ENCODE assay signal across 12 mouse cellular contexts in genomic region chr1:167240361-167240760, GRCm38 (mm10). TPM values are rescaled to one million over a fixed set of nuclear protein-coding genes. Genes with fewer than 3 reads are reported as not detected.
DNase-seq lines count a peak whose midpoint lies in the region; ATAC-seq lines count a peak whose summit lies in the region.
"Had no signal": no experiment of that assay in that cellular context is flagged by ENCODE, and none has a peak within 500 bp of the region (broad histone marks: within the 10 kb centered on the region; RNA-seq: fewer than 3 reads in every experiment).

No protein-coding gene starts in this region.

- peaks cover 3% of the 10 kb centered on the region; the same call in 1 of the 2 replicates for H3K36me3 ChIP-seq in midbrain, embryonic 11.5 days (ENCODE audit: control insufficient read depth, insufficient read depth, low read length)
- 0 out of 2 replicates have a peak, but pooled peaks cover 2% of the 10 kb centered on the region for H3K36me3 ChIP-seq in midbrain, embryonic 16.5 days (ENCODE audit: control insufficient read depth, insufficient read depth, low read length)
- peaks cover 11% of the 10 kb centered on the region for H3K36me3 ChIP-seq in hindbrain, embryonic 13.5 days
- H3K36me3 ChIP-seq in kidney, embryonic 14.5 days (ENCODE audit: control insufficient read depth, insufficient read depth, low read length): peaks cover 10% of the 10 kb centered on the region

- peak; percentile 47; the same call in 1 of the 2 replicates for ATAC-seq in midbrain, embryonic 11.5 days (ENCODE audit: low FRiP score)
- no peak for ATAC-seq in midbrain, embryonic 16.5 days
- ATAC-seq in hindbrain, embryonic 13.5 days (ENCODE audit: low FRiP score): no peak
- no peak for ATAC-seq in kidney, embryonic 14.5 days (ENCODE audit: low FRiP score, low TSS enrichment)
- ATAC-seq: lung, postnatal 0 days had no signal

- no peak overlapping the region for H3K4me3 ChIP-seq in midbrain, embryonic 11.5 days (ENCODE audit: low read depth, low read length)
- no peak overlapping the region for H3K4me3 ChIP-seq in midbrain, embryonic 16.5 days (ENCODE audit: low read depth, low read length)
- H3K4me3 ChIP-seq in hindbrain, embryonic 13.5 days: no peak overlapping the region
- no peak overlapping the region for H3K4me3 ChIP-seq in kidney, embryonic 14.5 days (ENCODE audit: low read length)
- H3K4me3 ChIP-seq: limb, embryonic 13.5 days had no signal

- WGBS in midbrain, embryonic 11.5 days: 16% methylated on average over 5 of the region's 5 CpGs
- WGBS in midbrain, embryonic 16.5 days: 29% methylated on average over 5 of the region's 5 CpGs
- WGBS in hindbrain, embryonic 13.5 days: 20% methylated on average over 5 of the region's 5 CpGs
- 34% methylated on average over 5 of the region's 5 CpGs for WGBS in kidney, embryonic 14.5 days

- H3K27ac ChIP-seq in midbrain, embryonic 11.5 days (ENCODE audit: low read depth, low read length): no peak overlapping the region; the same call in 1 of the 2 replicates
- H3K27ac ChIP-seq in midbrain, embryonic 16.5 days (ENCODE audit: low read length): no peak overlapping the region
- peak overlapping the region; percentile 23; the same call in 1 of the 2 replicates for H3K27ac ChIP-seq in hindbrain, embryonic 13.5 days
- no peak overlapping the region for H3K27ac ChIP-seq in kidney, embryonic 14.5 days (ENCODE audit: low read depth, low read length)
- H3K27ac ChIP-seq: limb, embryonic 13.5 days had no signal

- no peaks in the 10 kb centered on the region for H3K9me3 ChIP-seq in midbrain, embryonic 11.5 days (ENCODE audit: control insufficient read depth, low read length)
- H3K9me3 ChIP-seq in midbrain, embryonic 16.5 days (replicated peaks; ENCODE audit: control insufficient read depth, low read length, poor library complexity, severe bottlenecking): no peaks in the 10 kb centered on the region
- no peaks in the 10 kb centered on the region for H3K9me3 ChIP-seq in hindbrain, embryonic 13.5 days
- H3K9me3 ChIP-seq in kidney, embryonic 14.5 days (ENCODE audit: control insufficient read depth, low read length): no peaks in the 10 kb centered on the region
- H3K9me3 ChIP-seq: G1E; limb, embryonic 13.5 days had no signal

- H3K9ac ChIP-seq in midbrain, embryonic 11.5 days (ENCODE audit: low read length): no peak overlapping the region
- H3K9ac ChIP-seq in midbrain, embryonic 16.5 days (ENCODE audit: low read depth, low read length): no peak overlapping the region
- H3K9ac ChIP-seq in hindbrain, embryonic 13.5 days: no peak overlapping the region
- H3K9ac ChIP-seq in kidney, embryonic 14.5 days (ENCODE audit: low read depth, low read length): no peak overlapping the region
- H3K9ac ChIP-seq: limb, embryonic 13.5 days had no signal

- H3K4me1 ChIP-seq in midbrain, embryonic 11.5 days (ENCODE audit: control insufficient read depth, insufficient read depth, low read length): peaks cover 34% of the 10 kb centered on the region
- peaks cover 16% of the 10 kb centered on the region for H3K4me1 ChIP-seq in midbrain, embryonic 16.5 days (ENCODE audit: control insufficient read depth, insufficient read depth, low read length)
- peaks cover 61% of the 10 kb centered on the region for H3K4me1 ChIP-seq in hindbrain, embryonic 13.5 days (replicated peaks)
- H3K4me1 ChIP-seq in kidney, embryonic 14.5 days (ENCODE audit: control insufficient read depth, insufficient read depth, low read length): peaks cover 41% of the 10 kb centered on the region

- no peak overlapping the region for H3K4me2 ChIP-seq in midbrain, embryonic 11.5 days
- H3K4me2 ChIP-seq in midbrain, embryonic 16.5 days (ENCODE audit: low read length): no peak overlapping the region
- H3K4me2 ChIP-seq in hindbrain, embryonic 13.5 days: no peak overlapping the region
- H3K4me2 ChIP-seq in kidney, embryonic 14.5 days (replicated peaks; ENCODE audit: low read depth, low read length): no peak overlapping the region
- H3K4me2 ChIP-seq: limb, embryonic 13.5 days had no signal

- no peak for DNase-seq in midbrain, embryonic 11.5 days (ENCODE audit: low spot score, missing footprints)
- peak; percentile 91 for DNase-seq in embryo, embryonic 10 days (ENCODE audit: low spot score)
- DNase-seq in frontal cortex, postnatal 36 days (ENCODE audit: low spot score in 2 of 2): no peak
- DNase-seq in spleen, postnatal 10 days (ENCODE audit: low spot score in 2 of 2): no peak
- DNase-seq: kidney, postnatal 14 days; thymus, postnatal 25 days had no signal

- no peaks in the 10 kb centered on the region for H3K27me3 ChIP-seq in midbrain, embryonic 11.5 days (ENCODE audit: control insufficient read depth, insufficient read depth, low read length)
- H3K27me3 ChIP-seq in midbrain, embryonic 16.5 days (ENCODE audit: control insufficient read depth, insufficient read depth, low read depth, low read length): no peaks in the 10 kb centered on the region
- H3K27me3 ChIP-seq in hindbrain, embryonic 13.5 days: no peaks in the 10 kb centered on the region
- no peaks in the 10 kb centered on the region for H3K27me3 ChIP-seq in kidney, embryonic 14.5 days (ENCODE audit: control insufficient read depth, insufficient read depth, low read length)
- H3K27me3 ChIP-seq: limb, embryonic 13.5 days had no signal

RNA-seq across cellular contexts. Expression of gene Uck2, which starts 44.8 kb away (rescaled TPM):
- polyA plus RNA-seq in midbrain, embryonic 11.5 days (2014; fragmentation: Nextera tagmentation; extraction: Ambion mirVana): 110 and 113 TPM in 2 replicates
- 48.9 and 52.3 TPM in 2 replicates for polyA plus RNA-seq in midbrain, embryonic 16.5 days (2015; fragmentation: Nextera tagmentation; extraction: Ambion mirVana)
- 58.4 and 63.4 TPM in 2 replicates for polyA plus RNA-seq in hindbrain, embryonic 13.5 days (2015; fragmentation: Nextera tagmentation; extraction: Ambion mirVana)
- polyA plus RNA-seq in kidney, embryonic 14.5 days (2014; fragmentation: Nextera tagmentation; extraction: Ambion mirVana): 103 and 104 TPM in 2 replicates
